Mouse (Mus musculus) embryo, embryonic 9.5 days (tissue): ENCODE results near the gene Tnik.

Experiments
- DNase-seq: peaks from one replicate; pipeline ENCODE4 v3.0.0-alpha.2; 2017; ENCODE audit errors: extremely low spot score

The Tnik gene

DNA sequence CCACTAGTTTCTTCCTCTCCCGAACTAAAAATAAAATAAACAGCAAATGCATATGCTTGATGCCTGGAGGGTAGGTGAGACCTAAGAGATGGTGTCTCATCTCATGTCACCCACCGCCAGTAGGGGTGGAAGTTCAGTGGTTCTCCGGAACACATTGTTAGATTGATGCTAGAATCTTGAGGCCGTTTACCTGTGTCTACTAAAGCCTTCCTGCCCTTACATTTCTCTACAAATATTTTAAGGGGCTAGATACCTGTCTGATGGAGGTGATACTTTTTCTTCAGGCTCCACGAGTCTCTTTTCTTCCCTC is 1.8 kb downstream of the Tnik start:
- DNase-seq = no peak

- DNase-seq = no peak
These were observed 2.2 kb downstream of the Tnik start for GRCm38 (mm10) chr3:28265183-28265582.

DNA sequence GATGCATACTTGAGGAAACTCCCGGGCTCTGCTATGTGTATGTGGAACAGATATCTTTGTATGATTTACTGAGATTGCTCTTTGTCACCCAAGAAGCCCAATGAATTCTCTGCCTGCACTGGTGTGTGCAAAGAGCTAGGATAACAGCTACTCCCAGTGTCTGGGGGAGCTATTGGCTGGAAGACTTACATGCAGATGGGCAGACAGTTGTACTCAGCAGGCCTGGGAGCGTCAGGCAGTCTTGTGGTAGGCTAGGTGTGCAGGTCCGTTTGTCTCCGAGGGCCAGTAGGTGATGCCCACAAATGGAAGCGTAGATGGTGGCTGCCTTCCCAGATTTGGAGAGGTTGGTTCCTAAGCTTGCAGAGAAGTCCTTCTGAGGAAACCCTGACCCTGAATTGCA is 2.6 kb downstream of the Tnik start:
- no peak for DNase-seq

DNA sequence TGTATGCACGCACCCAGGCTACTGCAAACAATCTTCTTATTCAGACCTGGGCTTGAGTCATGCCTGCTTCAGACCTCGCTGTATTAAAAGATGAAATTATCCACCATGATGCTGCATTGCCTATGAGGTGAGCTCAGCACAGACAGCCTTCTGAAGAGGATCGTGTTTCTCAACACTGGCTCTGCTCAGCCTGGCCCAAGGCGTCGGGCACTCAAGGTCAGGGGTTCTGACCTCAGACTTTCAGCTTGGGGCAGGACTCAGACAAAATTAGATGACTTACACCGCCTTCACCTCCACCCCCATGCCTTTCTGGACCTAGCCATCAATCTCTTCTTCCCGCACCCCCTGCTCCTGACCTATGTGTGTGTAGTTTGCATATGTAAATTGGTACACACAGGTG is 4.2 kb downstream of the Tnik start:
- no peak for DNase-seq

DNA sequence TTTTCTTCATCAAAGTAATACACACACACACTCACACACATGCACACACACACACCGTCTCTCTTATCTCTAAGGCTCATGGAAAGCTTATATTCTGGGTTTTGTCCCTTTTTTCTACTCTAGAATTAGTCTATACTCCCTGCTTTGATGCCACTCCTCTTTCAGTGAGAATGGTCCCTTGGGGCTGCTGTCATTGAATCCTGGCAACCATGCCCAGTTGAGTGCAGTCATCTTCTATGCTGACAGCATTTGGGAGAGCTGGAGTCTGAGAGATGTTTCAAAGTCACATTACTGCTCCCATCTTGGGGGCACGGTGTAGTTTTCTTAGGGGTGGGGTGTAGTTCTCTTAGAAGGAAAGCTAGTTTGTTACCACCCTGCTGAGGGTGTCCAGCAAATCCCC is 6.7 kb downstream of the Tnik start:
- no peak for DNase-seq

GRCm38 (mm10) chr3:28271884-28272283 is 8.9 kb downstream of the Tnik start:
- no peak for DNase-seq

- DNase-seq = no peak
These were observed 11.7 kb downstream of the Tnik start for GRCm38 (mm10) chr3:28274763-28275162.

DNA sequence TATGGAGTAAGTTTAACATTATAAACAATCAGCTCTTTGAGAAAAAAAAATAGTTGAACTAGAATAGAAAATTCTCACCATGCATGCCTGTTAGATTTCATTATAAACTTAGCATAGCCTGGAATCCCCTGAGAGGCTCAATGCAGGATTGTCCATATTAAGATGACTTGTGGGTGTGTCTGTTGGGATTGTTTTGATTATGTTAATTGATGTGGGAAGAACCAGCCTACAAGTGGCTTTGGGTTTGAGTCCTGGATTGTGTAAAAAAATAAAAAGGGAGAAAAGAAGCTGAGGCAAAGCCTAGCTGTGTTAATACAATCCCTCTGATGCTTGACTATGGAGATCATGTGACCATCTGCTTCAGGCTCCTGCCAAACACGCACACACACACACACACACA is 26.7 kb downstream of the Tnik start:
- no peak for DNase-seq

DNA sequence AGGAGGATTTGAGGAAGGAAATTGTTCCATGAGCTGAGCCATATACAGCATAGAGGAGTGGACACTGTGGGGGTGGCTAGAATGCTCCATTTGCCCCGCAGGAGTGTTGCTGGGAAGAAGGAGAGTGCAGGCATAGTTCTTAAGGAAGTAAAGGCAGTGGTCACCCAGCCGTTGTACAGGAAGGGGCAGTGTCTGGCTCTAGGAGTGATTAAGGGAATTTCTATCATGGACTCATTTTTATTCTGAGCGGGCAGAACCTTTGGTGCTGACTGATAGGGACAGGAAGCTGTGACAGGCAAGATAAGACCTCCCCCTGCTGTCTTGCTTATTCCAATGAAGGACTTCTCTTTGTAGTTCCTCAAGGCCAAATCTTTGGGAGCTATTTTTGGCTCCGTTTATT is 38.4 kb downstream of the Tnik start:
- no peak for DNase-seq

DNA sequence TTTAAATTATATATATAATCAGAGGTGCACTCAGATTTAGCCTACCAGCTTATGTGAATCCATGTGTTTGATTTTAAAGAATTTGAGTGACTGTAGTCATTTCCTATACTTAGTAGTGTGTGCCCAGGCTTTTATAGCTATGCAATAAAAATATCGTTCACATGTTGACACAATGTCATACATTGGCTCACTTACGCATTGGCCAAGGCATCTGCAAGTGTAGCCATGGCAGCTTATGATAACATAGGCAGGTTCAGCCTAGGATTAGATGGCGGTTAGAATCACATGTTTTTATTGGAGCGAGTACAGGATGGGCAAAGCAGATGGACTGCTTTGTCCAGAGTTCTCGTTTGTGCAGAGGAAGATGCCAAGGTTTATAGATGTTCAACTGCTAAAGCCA is 40.9 kb downstream of the Tnik start:
- DNase-seq = no peak

DNA sequence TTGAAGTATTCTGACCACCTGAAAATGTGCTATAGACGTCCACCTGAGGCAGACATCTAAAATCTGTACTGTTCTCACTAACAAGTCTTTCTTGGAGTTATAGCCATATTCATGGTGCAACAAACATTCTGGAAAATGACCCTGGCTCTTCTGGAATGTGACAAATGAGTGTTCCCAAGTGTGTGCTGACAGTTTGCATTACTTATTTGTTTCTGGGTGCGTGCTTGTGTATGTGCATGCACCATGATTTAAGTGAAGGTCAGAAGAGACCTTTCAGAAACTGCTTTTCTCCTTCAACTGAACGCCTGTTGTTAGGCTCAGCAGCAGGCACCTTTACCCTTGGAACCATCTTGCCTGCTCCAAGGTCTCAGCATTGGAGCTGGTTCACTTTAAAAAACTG is 43.8 kb downstream of the Tnik start:
- DNase-seq = no peak

- DNase-seq = no peak
These were observed 51.4 kb downstream of the Tnik start for GRCm38 (mm10) chr3:28314438-28314837.

DNA sequence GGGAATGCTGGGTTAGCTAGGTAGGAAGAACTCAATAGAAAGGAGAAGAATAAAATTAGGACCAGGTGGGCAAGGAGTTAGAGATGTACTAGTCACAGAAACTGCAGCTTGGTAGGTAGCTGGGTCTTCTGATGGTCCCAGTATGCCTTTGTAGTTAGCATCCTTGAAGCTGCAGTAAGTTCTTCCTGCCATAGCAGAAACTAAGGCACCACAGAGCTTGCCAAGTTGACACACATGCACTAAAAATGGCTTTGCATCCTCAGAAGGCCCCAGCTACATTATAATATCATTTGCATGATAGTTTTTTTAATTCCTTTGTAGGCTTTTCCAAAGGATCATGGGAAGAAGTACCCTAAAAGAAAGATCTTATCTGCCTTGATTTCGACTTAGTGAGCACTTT is 54.3 kb downstream of the Tnik start:
- DNase-seq = no peak

DNA sequence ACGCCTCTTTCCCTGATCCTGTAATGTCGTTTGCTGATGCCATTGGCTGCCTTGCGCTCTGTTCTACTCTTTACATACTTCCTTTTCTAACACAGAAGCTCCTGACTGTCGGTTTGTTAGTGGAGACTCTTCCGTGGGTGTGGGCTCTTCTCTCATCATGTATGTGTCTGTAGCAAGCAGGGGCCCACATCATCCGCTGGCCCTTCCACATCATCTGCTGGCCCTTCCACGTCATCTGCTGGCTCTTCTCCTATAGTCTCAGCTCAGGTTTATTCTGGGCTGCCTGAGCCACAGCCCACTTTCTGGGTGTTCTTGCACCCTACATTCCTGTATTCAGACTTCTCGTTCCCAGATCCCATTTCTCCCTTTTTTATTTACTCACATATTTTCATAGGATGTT is 58.6 kb downstream of the Tnik start:
- DNase-seq = no peak

- no peak for DNase-seq
These were observed 62.7 kb downstream of the Tnik start for GRCm38 (mm10) chr3:28325613-28326233.

DNA sequence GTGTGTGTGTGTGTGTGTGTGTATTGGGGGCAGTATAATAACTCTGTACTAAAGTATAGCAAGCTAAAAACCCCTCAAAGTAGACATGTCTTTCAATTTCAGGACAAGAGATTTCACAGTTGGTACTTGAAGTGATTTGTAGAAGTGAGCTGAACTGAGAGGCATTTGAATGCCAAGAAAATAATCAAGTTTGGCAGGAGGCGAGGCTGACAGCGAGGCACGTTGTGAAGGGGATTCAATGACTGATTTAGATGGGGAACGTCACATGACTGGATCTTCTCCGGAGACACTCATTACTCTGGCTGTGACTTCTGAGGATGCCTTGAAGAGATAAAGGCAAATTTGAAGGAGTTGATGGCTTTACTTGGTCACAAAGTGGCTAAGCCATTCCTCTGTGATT is 69.3 kb downstream of the Tnik start:
- DNase-seq = no peak

- DNase-seq = no peak
These were observed 70.9 kb downstream of the Tnik start for GRCm38 (mm10) chr3:28333869-28334268.

- no peak for DNase-seq
These were observed 71.5 kb downstream of the Tnik start for GRCm38 (mm10) chr3:28334547-28334946.

DNA sequence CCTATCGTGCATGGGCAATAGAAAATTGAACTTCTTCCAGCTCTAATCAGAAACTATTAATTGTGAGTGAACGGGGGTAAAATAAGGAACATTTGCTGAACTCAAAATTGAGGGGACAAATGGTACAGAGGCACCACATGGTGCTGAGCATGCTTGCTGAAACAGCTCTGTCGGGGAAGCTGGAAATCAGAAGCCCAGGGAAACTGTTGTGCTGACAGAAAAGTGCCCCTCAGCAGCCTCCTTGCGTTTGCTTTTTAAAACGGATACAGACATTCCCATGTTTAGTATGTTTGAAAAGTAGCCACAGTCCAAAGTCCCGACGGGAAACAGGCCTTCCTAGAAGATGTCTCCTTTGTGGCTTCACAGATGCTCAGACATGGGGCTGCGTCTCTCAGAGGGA is 77.1 kb downstream of the Tnik start:
- no peak for DNase-seq

- no peak for DNase-seq
These were observed 80.2 kb downstream of the Tnik start for GRCm38 (mm10) chr3:28343204-28343603.

DNA sequence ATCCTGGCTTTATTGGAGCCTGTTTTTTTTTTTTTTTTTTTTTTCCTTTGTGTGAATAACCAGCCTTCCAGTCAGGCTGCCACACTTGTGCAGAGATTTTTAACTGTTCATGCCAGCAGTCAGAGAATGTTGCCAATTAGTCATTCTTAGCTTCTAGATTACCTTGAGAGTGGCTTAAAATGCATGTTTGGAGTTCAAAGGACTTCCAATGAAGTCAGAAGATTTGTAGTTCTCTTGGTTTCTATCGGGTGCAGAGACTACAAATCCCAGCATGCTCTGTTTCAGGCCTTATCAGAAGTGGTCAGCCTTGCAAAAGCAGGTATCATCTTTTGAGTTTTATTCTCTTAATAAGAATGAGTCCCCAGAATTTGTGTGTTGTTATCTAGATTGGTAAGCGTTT is 80.6 kb downstream of the Tnik start:
- no peak for DNase-seq

DNA sequence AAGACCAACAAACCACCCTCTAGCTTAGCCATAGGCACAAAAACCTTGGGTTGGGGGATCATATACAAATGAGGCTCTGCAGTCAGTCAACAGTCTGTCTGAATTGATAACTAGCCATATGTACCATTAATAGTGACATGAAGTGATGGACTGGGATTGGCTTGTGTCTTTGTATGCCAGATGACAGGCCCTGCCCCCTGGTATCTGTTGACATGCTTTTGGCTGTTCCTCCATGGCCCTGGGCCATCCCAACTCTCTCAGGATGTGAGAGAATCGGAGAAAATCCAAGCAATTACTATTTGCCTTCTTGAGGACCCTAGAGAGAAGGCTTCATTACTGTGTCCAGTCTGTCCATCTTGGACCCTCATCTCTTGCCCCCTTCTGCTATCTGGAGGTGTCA is 82.4 kb downstream of the Tnik start:
- no peak for DNase-seq

DNA sequence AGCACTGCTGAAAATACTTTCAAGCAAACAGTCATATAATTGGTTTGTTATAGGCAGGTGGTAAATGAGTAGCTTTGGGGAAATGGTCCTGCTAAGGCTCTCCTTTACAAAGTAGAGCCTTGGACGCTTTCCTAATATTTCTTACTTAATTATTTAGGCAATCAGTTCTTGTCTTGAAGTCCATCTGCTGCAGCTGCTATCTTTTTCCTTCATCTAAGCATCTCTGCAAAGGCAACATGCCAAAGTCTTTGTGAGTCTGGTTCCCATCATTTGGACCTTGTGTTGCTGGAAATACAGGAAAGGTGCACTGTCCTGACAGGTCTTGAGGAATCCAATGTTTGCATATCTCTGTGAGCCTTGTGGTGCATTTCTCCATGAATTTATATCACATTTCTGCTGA is 82.9 kb downstream of the Tnik start:
- DNase-seq = no peak

GRCm38 (mm10) chr3:28346476-28346875 is 83.5 kb downstream of the Tnik start:
- DNase-seq = no peak

- DNase-seq = no peak
These were observed 85.7 kb downstream of the Tnik start for GRCm38 (mm10) chr3:28348746-28349145.
